Mouse (Mus musculus) neural tube, embryonic 14.5 days (tissue): ENCODE measurements around the gene Arhgap29. TPM values are rescaled to one million over a fixed set of nuclear protein-coding genes. Genes with fewer than 3 reads are reported as not detected.

Source experiments
- ATAC-seq: fragments of 200-750 bp; cut with Nextera tagmentation; 2 replicates; pipeline ENCODE4 v1.8.0; 2017; ENCODE audit warnings: low read depth, mild to moderate bottlenecking, moderate TSS enrichment, moderate library complexity
- H3K27ac ChIP-seq: fragments of 300-500 bp; sonication (generic); 2 replicates; pipeline ENCODE4 v1.5.1; 2014; ENCODE audit warnings: low read depth, mild to moderate bottlenecking, control low read depth, low read length, moderate library complexity, mixed read lengths
- H3K27me3 ChIP-seq: fragments of 300-500 bp; sonication (generic); 2 replicates; pipeline ENCODE4 v1.6.1; 2014; ENCODE audit warnings: low read length; ENCODE audit not compliant: control insufficient read depth, insufficient read depth
- H3K36me3 ChIP-seq: fragments of 300-500 bp; sonication (generic); 2 replicates; pipeline ENCODE4 v1.6.1; 2014; ENCODE audit warnings: low read length, mixed read lengths; ENCODE audit not compliant: control insufficient read depth, insufficient read depth
- H3K4me1 ChIP-seq: fragments of 300-500 bp; sonication (generic); 2 replicates; pipeline ENCODE4 v1.6.1; 2014; ENCODE audit warnings: low read length; ENCODE audit not compliant: control insufficient read depth, insufficient read depth
- H3K4me2 ChIP-seq: fragments of 300-500 bp; sonication (generic); 2 replicates; pipeline ENCODE4 v1.6.1; 2014; ENCODE audit warnings: mild to moderate bottlenecking, low read depth, low read length, control low read depth
- H3K4me3 ChIP-seq: fragments of 300-500 bp; sonication (generic); 2 replicates; pipeline ENCODE4 v1.5.1; 2014; ENCODE audit warnings: low read depth, low read length, control low read depth, mixed read lengths
- H3K9ac ChIP-seq: fragments of 300-500 bp; sonication (generic); replicated peaks from 2 replicates; pipeline ENCODE4 v1.6.1; 2014; ENCODE audit warnings: low read depth, mild to moderate bottlenecking, control low read depth, low read length, mixed read lengths
- H3K9me3 ChIP-seq: fragments of 300-500 bp; sonication (generic); 2 replicates; pipeline ENCODE4 v1.6.1; 2016; ENCODE audit warnings: low read length; ENCODE audit not compliant: control insufficient read depth
- WGBS: fragments of 180-500 bp; shearing (Covaris S2); extraction: QIAGEN DNeasy Blood & Tissue Kit; methylation state at CpG from one replicate; pipeline ENCODE4 v1.1.7; 2014; 5-methylcytosine and 5-hydroxymethylcytosine counted together
- polyA plus RNA-seq: library from polyadenylated mRNA; unstranded; fragments of >200 nt; fragmentation: Nextera tagmentation; extraction: Ambion mirVana; gene quantifications from 2 replicates; pipeline ENCODE4 v1.2.1, GENCODE M21; 2014

The Arhgap29 gene
- polyA plus RNA-seq, 1 experiment from 2014 or later = 11.3 TPM

DNA sequence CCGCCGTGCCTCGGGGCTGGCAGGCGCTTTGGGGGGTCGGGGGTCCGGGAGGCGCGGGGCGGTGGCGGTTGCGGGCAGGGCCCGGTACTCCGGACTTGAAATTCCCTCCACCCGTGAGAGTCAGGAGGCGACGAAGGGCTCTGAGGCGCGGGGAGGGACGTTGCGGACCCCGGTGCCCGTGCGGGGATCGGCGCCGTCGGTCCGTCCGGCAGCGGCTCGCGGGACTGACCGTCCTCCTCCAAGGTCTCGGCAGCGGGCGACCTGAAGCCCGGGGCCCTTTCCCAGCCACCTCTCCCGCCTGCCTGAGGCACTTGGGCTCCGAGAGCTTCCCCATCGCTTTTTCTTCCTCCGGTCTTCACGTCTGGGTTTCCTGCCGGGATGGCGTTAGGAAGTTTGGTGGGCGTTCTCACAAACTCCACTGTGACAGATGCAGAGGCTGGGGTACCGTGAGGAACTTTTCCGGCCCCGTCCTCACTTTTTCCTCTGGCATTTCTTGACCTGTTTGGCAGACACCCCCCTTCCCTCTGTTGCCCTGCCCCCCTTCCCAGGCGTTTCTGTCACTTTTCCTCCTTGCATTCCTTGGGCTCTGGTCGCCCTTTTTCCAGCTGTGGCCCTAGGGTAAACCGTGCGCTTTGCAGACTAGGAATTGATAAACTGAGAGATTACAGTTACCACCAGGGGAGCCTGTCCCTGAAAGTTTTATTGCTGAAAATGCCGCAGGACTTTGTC, 1.3 kb downstream of the Arhgap29 start:
- peak overlapping the region; percentile 74 for H3K4me2 ChIP-seq
- H3K4me3 ChIP-seq = peak overlapping the region; percentile 57
- under 1% methylated on average over 52 of the region's 53 CpGs for WGBS
- no peaks in the 10 kb centered on the region for H3K36me3 ChIP-seq
- no peak overlapping the region for H3K27ac ChIP-seq
- no peaks in the 10 kb centered on the region for H3K9me3 ChIP-seq
- peak; percentile 50 for ATAC-seq
- H3K4me1 ChIP-seq = no peaks in the 10 kb centered on the region
- H3K9ac ChIP-seq = peak overlapping the region; percentile 64
- peaks cover 13% of the 10 kb centered on the region for H3K27me3 ChIP-seq

GRCm38 (mm10) chr3:121954421-121954820, 2.1 kb downstream of the Arhgap29 start:
- ATAC-seq = no peak
- WGBS = 49% methylated on average over 2 of the region's 2 CpGs

GRCm38 (mm10) chr3:121955527-121955926, 3.2 kb downstream of the Arhgap29 start:
- Histone ChIP-seq H3K27me3 (peaks cover 13% of the 10 kb centered on the region), H3K4me2 (no peak overlapping the region), H3K4me3 (no peak overlapping the region), H3K36me3 (no peaks in the 10 kb centered on the region), H3K27ac (no peak overlapping the region), H3K4me1 (no peaks in the 10 kb centered on the region), H3K9me3 (no peaks in the 10 kb centered on the region), H3K9ac (no peak overlapping the region)
- WGBS = 95% methylated on average over 4 of the region's 4 CpGs
- ATAC-seq = no peak

More at GRCm38 (mm10) chr3:121954421-121954820, 2.1 kb downstream of the Arhgap29 start:
- Histone ChIP-seq H3K27me3 (peaks cover 13% of the 10 kb centered on the region), H3K4me1 (no peaks in the 10 kb centered on the region), H3K4me3 (peak overlapping the region; percentile 57), H3K9me3 (no peaks in the 10 kb centered on the region), H3K27ac (no peak overlapping the region; the same call in 1 of the 2 replicates), H3K4me2 (peak overlapping the region; percentile 74; the same call in 1 of the 2 replicates), H3K36me3 (no peaks in the 10 kb centered on the region), H3K9ac (no peak overlapping the region)

GRCm38 (mm10) chr3:121956789-121957188, 4.4 kb downstream of the Arhgap29 start:
- Histone ChIP-seq H3K36me3 (no peaks in the 10 kb centered on the region), H3K4me3 (no peak overlapping the region), H3K4me2 (no peak overlapping the region), H3K9ac (no peak overlapping the region), H3K27me3 (peaks cover 13% of the 10 kb centered on the region), H3K9me3 (no peaks in the 10 kb centered on the region), H3K4me1 (no peaks in the 10 kb centered on the region), H3K27ac (no peak overlapping the region)
- no peak for ATAC-seq
- 88% methylated on average over 7 of the region's 7 CpGs for WGBS

- H3K27ac ChIP-seq = no peak overlapping the region
- no peaks in the 10 kb centered on the region for H3K4me1 ChIP-seq
- no peak overlapping the region for H3K4me2 ChIP-seq
- no peaks in the 10 kb centered on the region for H3K36me3 ChIP-seq
- ATAC-seq = no peak
- H3K27me3 ChIP-seq = peaks cover 13% of the 10 kb centered on the region
- no peaks in the 10 kb centered on the region for H3K9me3 ChIP-seq
- H3K9ac ChIP-seq = no peak overlapping the region
- no peak overlapping the region for H3K4me3 ChIP-seq
- WGBS = 95% methylated on average over 2 of the region's 2 CpGs
Observed at GRCm38 (mm10) chr3:121957606-121958344, 5.4 kb downstream of the Arhgap29 start.

- H3K4me1 ChIP-seq = no peaks in the 10 kb centered on the region
- no peak overlapping the region for H3K4me3 ChIP-seq
- peak; percentile 32 for ATAC-seq
- H3K27me3 ChIP-seq = peaks cover 2% of the 10 kb centered on the region; the same call in 1 of the 2 replicates
- H3K9ac ChIP-seq = no peak overlapping the region
- no peak overlapping the region for H3K27ac ChIP-seq
- no peak overlapping the region for H3K4me2 ChIP-seq
- H3K9me3 ChIP-seq = no peaks in the 10 kb centered on the region
- H3K36me3 ChIP-seq = no peaks in the 10 kb centered on the region
Observed at GRCm38 (mm10) chr3:121964173-121964572, 11.8 kb downstream of the Arhgap29 start.

GRCm38 (mm10) chr3:121967681-121968476, 15.5 kb downstream of the Arhgap29 start:
- peaks cover 2% of the 10 kb centered on the region; the same call in 1 of the 2 replicates for H3K27me3 ChIP-seq
- H3K4me2 ChIP-seq = peak overlapping the region; percentile 86
- H3K4me1 ChIP-seq = no peaks in the 10 kb centered on the region
- no peak overlapping the region for H3K27ac ChIP-seq
- WGBS = under 1% methylated on average over 33 of the region's 33 CpGs
- peak overlapping the region; percentile 44 for H3K4me3 ChIP-seq
- ATAC-seq = peak; percentile 99
- H3K36me3 ChIP-seq = no peaks in the 10 kb centered on the region
- H3K9me3 ChIP-seq = no peaks in the 10 kb centered on the region
- peak overlapping the region; percentile 46 for H3K9ac ChIP-seq

GRCm38 (mm10) chr3:121968621-121969020, 16.3 kb downstream of the Arhgap29 start:
- Histone ChIP-seq H3K27ac (no peak overlapping the region), H3K9me3 (no peaks in the 10 kb centered on the region), H3K4me2 (peak overlapping the region; percentile 86; the same call in 1 of the 2 replicates), H3K9ac (no peak overlapping the region), H3K36me3 (no peaks in the 10 kb centered on the region), H3K27me3 (peaks cover 2% of the 10 kb centered on the region; the same call in 1 of the 2 replicates), H3K4me1 (no peaks in the 10 kb centered on the region), H3K4me3 (peak overlapping the region; percentile 44)
- no peak for ATAC-seq
- whole genome bisulfite sequencing = 5% methylated on average over 8 of the region's 8 CpGs
